Mouse (Mus musculus) embryo, embryonic 10 days (tissue): Measurements from ENCODE around the gene Crygn.

Source experiments
- DNase-seq: peaks from one replicate; pipeline ENCODE4 v3.0.0-alpha.2; 2015; ENCODE audit warnings: low spot score

The Crygn gene

DNA sequence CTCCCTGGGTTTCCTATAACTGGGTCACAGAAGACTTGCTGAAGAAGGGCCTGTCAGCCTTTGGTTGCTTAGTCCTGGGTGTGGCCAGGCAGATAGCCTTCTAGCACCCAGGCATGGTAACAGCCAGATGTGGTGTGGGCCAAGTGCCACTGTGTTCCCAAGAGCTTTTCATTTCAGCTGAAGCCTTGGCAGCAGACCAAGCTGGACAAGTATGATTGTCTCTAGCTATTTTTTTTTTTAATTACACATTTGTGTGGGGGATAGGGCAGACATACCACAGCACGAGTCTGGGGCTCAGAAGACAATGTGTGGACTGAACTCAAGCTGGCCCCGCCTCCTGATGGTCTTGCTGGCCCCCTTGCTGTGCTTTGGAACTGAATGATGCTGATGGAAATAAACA is 47.8 kb downstream of the Crygn start:
- DNase-seq, result no peak

DNA sequence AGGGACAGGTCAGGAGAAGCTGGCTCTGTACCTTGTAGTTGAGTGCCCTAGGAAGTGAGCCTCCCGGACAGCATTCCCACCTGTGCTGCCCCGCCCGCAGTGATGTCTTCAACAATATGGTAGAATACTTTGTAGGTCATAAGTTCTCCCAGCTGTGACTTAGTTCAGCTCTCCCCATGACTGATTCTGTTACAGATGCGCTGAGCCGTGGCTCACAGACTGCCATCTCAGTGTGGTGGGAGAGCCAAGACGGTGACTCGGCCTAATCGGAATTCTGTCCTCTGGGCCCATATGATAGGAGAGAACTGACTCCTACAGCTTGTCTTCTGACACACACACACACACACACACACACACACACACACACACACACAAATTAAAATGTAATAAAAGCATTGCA is 53.2 kb downstream of the Crygn start:
- DNase-seq, result no peak

DNA sequence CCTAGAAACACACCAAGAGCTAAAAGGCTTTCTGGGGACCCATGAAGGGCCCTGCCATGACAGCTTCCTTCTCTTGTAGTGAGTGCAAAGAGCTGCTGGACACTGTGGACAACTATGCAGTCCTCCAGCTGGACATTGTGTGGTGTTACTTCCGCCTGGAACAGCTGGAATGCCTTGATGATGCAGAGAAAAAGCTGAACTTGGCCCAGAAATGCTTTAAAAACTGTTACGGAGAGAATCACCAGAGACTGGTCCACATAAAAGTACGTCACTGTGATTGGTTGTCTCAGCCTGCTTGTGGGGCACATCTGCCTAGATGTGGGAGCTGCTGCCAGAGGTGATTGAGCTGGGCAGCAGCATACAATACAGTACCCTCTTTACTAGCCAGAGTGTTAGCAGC is 56.5 kb downstream of the Crygn start:
- no peak for DNase-seq
